Mouse (Mus musculus) erythroblast, embryonic 14.5 days (primary cell): ENCODE results near the gene AL607142.1.

Experiments
- GATA1 ChIP-seq: IDR thresholded peaks from 2 replicates; pipeline ENCODE4 v1.6.1; 2012; ENCODE audit warnings: low read length, inconsistent platforms, mixed read lengths
- TAL1 ChIP-seq: IDR thresholded peaks from 3 replicates; pipeline ENCODE4 v1.6.1; 2012; ENCODE audit warnings: low read length, inconsistent platforms, mixed read lengths

DNA sequence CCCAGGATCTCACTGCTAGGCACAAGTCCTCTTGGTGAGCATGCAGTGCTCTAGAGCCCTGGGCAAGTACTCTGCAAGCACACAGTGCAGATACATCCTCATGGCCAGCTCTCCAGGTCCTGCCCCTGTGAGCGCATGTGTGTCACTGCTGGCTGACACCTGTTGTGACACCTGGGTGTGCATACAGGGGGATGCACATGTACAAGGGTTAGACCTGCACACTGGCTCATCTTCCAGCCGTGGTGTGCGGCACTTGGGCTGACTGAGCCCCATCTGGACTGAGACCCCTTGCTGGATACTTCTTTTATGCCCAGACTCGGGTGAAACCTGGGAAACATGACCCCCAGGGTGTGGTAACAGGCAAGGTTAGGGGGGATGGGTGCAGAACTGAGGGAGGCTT, 16.5 kb upstream of the AL607142.1 start:
- no peak for TF ChIP-seq TAL1
- TF ChIP-seq GATA1, result no peak
